Mouse (Mus musculus) liver, embryonic 11.5 days (tissue): Measurements from ENCODE around the gene Slc37a4. TPM values are rescaled to one million over a fixed set of nuclear protein-coding genes. Genes with fewer than 3 reads are reported as not detected.
"Not testable (repeated sequence)": the region's sequence is repeated elsewhere in the genome, so short reads cannot be mapped to it uniquely, and the experiment has no call there.

Source experiments
- ATAC-seq: fragments of 200-750 bp; cut with Nextera tagmentation; replicated peaks from 2 replicates; pipeline ENCODE4 v1.8.0; 2017; ENCODE audit warnings: moderate number of reproducible peaks, mild to moderate bottlenecking, moderate TSS enrichment, moderate library complexity; ENCODE audit not compliant: low FRiP score
- DNase-seq: peaks from one replicate; pipeline ENCODE4 v3.0.0-alpha.2; 2017; ENCODE audit warnings: low spot score
- H3K27ac ChIP-seq: fragments of 300-500 bp; sonication (generic); 2 replicates; pipeline ENCODE4 v1.5.1; 2014; ENCODE audit warnings: mild to moderate bottlenecking, low read depth, low read length, control low read depth
- H3K27me3 ChIP-seq: fragments of 300-500 bp; sonication (generic); replicated peaks from 2 replicates; pipeline ENCODE4 v1.6.1; 2014; ENCODE audit warnings: low read length, mixed read lengths; ENCODE audit not compliant: control insufficient read depth, insufficient read depth
- H3K36me3 ChIP-seq: fragments of 300-500 bp; sonication (generic); 2 replicates; pipeline ENCODE4 v1.6.1; 2014; ENCODE audit warnings: mild to moderate bottlenecking, low read length, moderate library complexity, mixed read lengths; ENCODE audit not compliant: control insufficient read depth, insufficient read depth
- H3K4me1 ChIP-seq: fragments of 300-500 bp; sonication (generic); replicated peaks from 2 replicates; pipeline ENCODE4 v1.6.1; 2014; ENCODE audit warnings: low read length, mixed read lengths; ENCODE audit not compliant: control insufficient read depth, insufficient read depth
- H3K4me2 ChIP-seq: fragments of 300-500 bp; sonication (generic); 2 replicates; pipeline ENCODE4 v1.6.1; 2014; ENCODE audit warnings: mild to moderate bottlenecking, control low read depth, moderate library complexity
- H3K4me3 ChIP-seq: fragments of 300-500 bp; sonication (generic); 2 replicates; pipeline ENCODE4 v1.5.1; 2014; ENCODE audit warnings: low read depth, low read length, control low read depth
- H3K9ac ChIP-seq: fragments of 300-500 bp; sonication (generic); 2 replicates; pipeline ENCODE4 v1.6.1; 2014; ENCODE audit warnings: low read depth, low read length, control low read depth
- H3K9me3 ChIP-seq: fragments of 300-500 bp; sonication (generic); 2 replicates; pipeline ENCODE4 v1.6.1; 2016; ENCODE audit warnings: low read length, inconsistent platforms, mixed read lengths; ENCODE audit not compliant: control insufficient read depth
- WGBS: fragments of 180-500 bp; shearing (Covaris S2); extraction: QIAGEN DNeasy Blood & Tissue Kit; methylation state at CpG from one replicate; pipeline ENCODE4 v1.1.7; 2014; 5-methylcytosine and 5-hydroxymethylcytosine counted together
- polyA plus RNA-seq: library from polyadenylated mRNA; unstranded; fragments of >200 nt; fragmentation: Nextera tagmentation; extraction: Ambion mirVana; gene quantifications from 2 replicates; pipeline ENCODE4 v1.2.1, GENCODE M21; 2014

Gene Slc37a4
- polyA plus RNA-seq, 1 experiment from 2014 or later, result 33.2 TPM

- peak; percentile 92 for ATAC-seq
- under 1% methylated on average over 44 of the region's 44 CpGs for WGBS
- peak within 1 kb of the TSS; percentile 80 for H3K4me3 ChIP-seq
Observed at GRCm38 (mm10) chr9:44361190-44361917, 35.3 kb upstream of the Slc37a4 start, which contains the start of gene Vps11. Vps11 (minus strand) TSS chr9:44361670.

GRCm38 (mm10) chr9:44361931-44362330, 34.7 kb upstream of the Slc37a4 start:
- not testable (repeated sequence) for H3K4me1 ChIP-seq, H3K27me3 ChIP-seq, DNase-seq, H3K9ac ChIP-seq, H3K9me3 ChIP-seq
- peak; percentile 10; the same call in 1 of the 2 replicates for ATAC-seq
- Histone ChIP-seq H3K27ac (peak overlapping the region; percentile 52), H3K36me3 (peaks cover 13% of the 10 kb centered on the region; the same call in 1 of the 2 replicates), H3K4me2 (peak overlapping the region; percentile 52), H3K4me3 (peak overlapping the region; percentile 80)
- WGBS, result 34% methylated on average over 4 of the region's 4 CpGs

More at GRCm38 (mm10) chr9:44361190-44361917, 35.3 kb upstream of the Slc37a4 start, which contains the start of gene Vps11:
- Histone ChIP-seq H3K9ac (peak within 1 kb of the TSS; percentile 77), H3K4me2 (peak within 1 kb of the TSS; percentile 72), H3K27ac (peak within 1 kb of the TSS; percentile 52), H3K36me3 (peaks cover 18% of the 10 kb centered on the region), H3K4me1 (peaks cover 4% of the 10 kb centered on the region), H3K27me3 (no peaks in the 10 kb centered on the region), H3K9me3 (no peaks in the 10 kb centered on the region; the same call in 1 of the 2 replicates)
- peak; percentile 93 for DNase-seq

DNA sequence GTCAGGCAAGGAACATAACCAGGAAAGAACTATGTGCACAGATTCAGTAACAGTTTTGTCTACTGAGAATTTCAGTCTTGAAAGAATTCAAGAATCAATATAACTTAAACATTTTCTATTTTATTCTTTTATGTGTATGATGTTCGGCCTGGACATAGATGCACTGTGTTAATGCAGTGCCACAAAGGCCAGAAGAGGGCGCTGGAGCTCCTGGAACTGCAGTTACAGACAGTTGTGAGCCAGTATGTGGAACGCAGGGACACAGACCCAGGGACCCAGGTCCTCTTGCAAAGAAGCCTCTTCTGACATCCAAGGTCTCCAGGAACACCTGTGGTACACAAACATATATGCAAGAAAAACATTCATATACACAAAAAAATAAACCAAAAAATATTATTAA, 32.2 kb upstream of the Slc37a4 start:
- no peak for DNase-seq
- Histone ChIP-seq H3K4me3 (no peak overlapping the region), H3K36me3 (no peaks in the 10 kb centered on the region), H3K27ac (no peak overlapping the region), H3K27me3 (no peaks in the 10 kb centered on the region), H3K4me1 (peaks cover 4% of the 10 kb centered on the region), H3K9me3 (no peaks in the 10 kb centered on the region; the same call in 1 of the 2 replicates), H3K4me2 (no peak overlapping the region), H3K9ac (no peak overlapping the region)
- 64% methylated on average over 3 of the region's 3 CpGs for WGBS
- no peak for ATAC-seq

GRCm38 (mm10) chr9:44373386-44373785, 23.3 kb upstream of the Slc37a4 start:
- H3K36me3 ChIP-seq, result no peaks in the 10 kb centered on the region
- H3K27me3 ChIP-seq, result no peaks in the 10 kb centered on the region
- no peak overlapping the region for H3K9ac ChIP-seq
- no peak overlapping the region for H3K27ac ChIP-seq
- H3K4me1 ChIP-seq, result peaks cover 7% of the 10 kb centered on the region
- H3K9me3 ChIP-seq, result no peaks in the 10 kb centered on the region
- no peak overlapping the region for H3K4me2 ChIP-seq
- no peak for DNase-seq
- ATAC-seq, result no peak
- H3K4me3 ChIP-seq, result no peak overlapping the region

DNA sequence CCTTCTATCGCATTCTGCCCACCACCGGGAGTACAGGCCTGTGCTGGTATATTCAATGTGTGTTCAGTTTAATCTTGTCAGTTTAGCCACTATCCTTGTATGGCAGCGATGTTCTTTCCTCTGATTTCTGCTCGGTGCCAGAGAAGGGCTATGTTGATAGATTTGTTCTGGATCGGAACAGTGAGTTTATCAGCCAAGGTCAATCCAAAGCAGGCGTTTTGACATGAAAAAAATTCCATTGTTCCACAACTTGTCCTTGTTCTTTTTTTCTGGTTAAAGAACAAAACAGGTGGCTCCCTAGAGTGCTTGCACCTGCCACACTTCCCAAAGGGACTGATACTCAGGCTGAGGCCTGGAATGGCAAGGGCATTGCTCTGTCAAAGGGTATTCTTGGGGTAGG, 20.5 kb upstream of the Slc37a4 start:
- peaks cover under 1% of the 10 kb centered on the region for H3K36me3 ChIP-seq
- no peak overlapping the region for H3K4me2 ChIP-seq
- no peak overlapping the region for H3K27ac ChIP-seq
- H3K27me3 ChIP-seq, result no peaks in the 10 kb centered on the region
- H3K9ac ChIP-seq, result no peak overlapping the region
- ATAC-seq, result no peak
- no peak overlapping the region for H3K4me3 ChIP-seq
- no peaks in the 10 kb centered on the region for H3K9me3 ChIP-seq
- 88% methylated on average over 6 of the region's 6 CpGs for WGBS
- no peak for DNase-seq
- H3K4me1 ChIP-seq, result peaks cover 15% of the 10 kb centered on the region

GRCm38 (mm10) chr9:44377335-44377734, 19.3 kb upstream of the Slc37a4 start:
- not testable (repeated sequence) for H3K9me3 ChIP-seq, H3K27me3 ChIP-seq, DNase-seq, H3K9ac ChIP-seq, H3K27ac ChIP-seq, H3K4me3 ChIP-seq, H3K4me2 ChIP-seq, ATAC-seq
- peaks cover 15% of the 10 kb centered on the region for H3K4me1 ChIP-seq
- H3K36me3 ChIP-seq, result peaks cover 12% of the 10 kb centered on the region
- 75% methylated on average over 2 of the region's 2 CpGs for WGBS

GRCm38 (mm10) chr9:44378153-44378730, 18.4 kb upstream of the Slc37a4 start:
- H3K9me3 ChIP-seq, result no peaks in the 10 kb centered on the region
- peaks cover 15% of the 10 kb centered on the region for H3K4me1 ChIP-seq
- H3K4me3 ChIP-seq, result peak overlapping the region; percentile 91
- peaks cover 20% of the 10 kb centered on the region for H3K36me3 ChIP-seq
- H3K27ac ChIP-seq, result peak overlapping the region; percentile 91; the same call in 1 of the 2 replicates
- 56% methylated on average over 5 of the region's 5 CpGs for WGBS
- H3K4me2 ChIP-seq, result peak overlapping the region; percentile 97
- peak overlapping the region; percentile 94 for H3K9ac ChIP-seq
- ATAC-seq (no peak), DNase-seq (no peak)
- no peaks in the 10 kb centered on the region for H3K27me3 ChIP-seq

GRCm38 (mm10) chr9:44379054-44379834, 17.4 kb upstream of the Slc37a4 start, which contains the start of gene Hyou1:
Hyou1 (plus strand) TSS chr9:44379490.
- ATAC-seq, result peak; percentile 95
- H3K27ac ChIP-seq, result peak within 1 kb of the TSS; percentile 91
- under 1% methylated on average over 83 of the region's 83 CpGs for WGBS
- peaks cover 15% of the 10 kb centered on the region for H3K4me1 ChIP-seq
- no peaks in the 10 kb centered on the region for H3K27me3 ChIP-seq
- DNase-seq, result peak; percentile 100
- H3K9ac ChIP-seq, result peak within 1 kb of the TSS; percentile 94
- H3K9me3 ChIP-seq, result no peaks in the 10 kb centered on the region
- peak within 1 kb of the TSS; percentile 91 for H3K4me3 ChIP-seq
- H3K4me2 ChIP-seq, result peak within 1 kb of the TSS; percentile 97
- peaks cover 30% of the 10 kb centered on the region for H3K36me3 ChIP-seq
